Mouse (Mus musculus) R1 (cell line): Measurements from ENCODE around the gene Ddx56.
"Not testable (repeated sequence)": the region's sequence is repeated elsewhere in the genome, so short reads cannot be mapped to it uniquely, and the experiment has no call there.

Experiments
- DNase-seq: peaks from one replicate; pipeline ENCODE4 v3.0.0-alpha.2; 2018; ENCODE audit warnings: low read depth, low spot score

Gene Ddx56

GRCm38 (mm10) chr11:6261434-6262082 is 6.0 kb downstream of the Ddx56 start:
- DNase-seq, result peak; percentile 85

- no peak for DNase-seq
Measured at GRCm38 (mm10) chr11:6259413-6259812, 8.2 kb downstream of the Ddx56 start.

- no peak for DNase-seq
Measured at GRCm38 (mm10) chr11:6256490-6257072, 11.0 kb downstream of the Ddx56 start.

- not testable (repeated sequence) for DNase-seq
Measured at GRCm38 (mm10) chr11:6254602-6255001, 13.0 kb downstream of the Ddx56 start.

- no peak for DNase-seq
Measured at GRCm38 (mm10) chr11:6252824-6253223, 14.7 kb downstream of the Ddx56 start.

GRCm38 (mm10) chr11:6252248-6252647 is 15.3 kb downstream of the Ddx56 start:
- DNase-seq, result no peak

GRCm38 (mm10) chr11:6244707-6245106 is 22.9 kb downstream of the Ddx56 start:
- peak; percentile 56 for DNase-seq

- no peak for DNase-seq
Measured at GRCm38 (mm10) chr11:6233025-6233424, 34.5 kb downstream of the Ddx56 start.

GRCm38 (mm10) chr11:6230012-6230411 is 37.6 kb downstream of the Ddx56 start, which contains the start of gene Npc1l1:
Gene Npc1l1 (minus strand): TSS chr11:6230143.
- DNase-seq, result no peak

- no peak for DNase-seq
Measured at GRCm38 (mm10) chr11:6224541-6225229, 42.9 kb downstream of the Ddx56 start.

- DNase-seq, result peak; percentile 57
Measured at GRCm38 (mm10) chr11:6222187-6222586, 45.4 kb downstream of the Ddx56 start.

- DNase-seq, result no peak
Measured at GRCm38 (mm10) chr11:6219967-6220366, 47.6 kb downstream of the Ddx56 start.

GRCm38 (mm10) chr11:6218189-6218896 is 49.2 kb downstream of the Ddx56 start:
- DNase-seq, result no peak

- DNase-seq, result peak; percentile 39
Measured at GRCm38 (mm10) chr11:6216834-6217233, 50.7 kb downstream of the Ddx56 start.
